Mouse (Mus musculus): ENCODE results near the gene Mrps7.

DNA sequence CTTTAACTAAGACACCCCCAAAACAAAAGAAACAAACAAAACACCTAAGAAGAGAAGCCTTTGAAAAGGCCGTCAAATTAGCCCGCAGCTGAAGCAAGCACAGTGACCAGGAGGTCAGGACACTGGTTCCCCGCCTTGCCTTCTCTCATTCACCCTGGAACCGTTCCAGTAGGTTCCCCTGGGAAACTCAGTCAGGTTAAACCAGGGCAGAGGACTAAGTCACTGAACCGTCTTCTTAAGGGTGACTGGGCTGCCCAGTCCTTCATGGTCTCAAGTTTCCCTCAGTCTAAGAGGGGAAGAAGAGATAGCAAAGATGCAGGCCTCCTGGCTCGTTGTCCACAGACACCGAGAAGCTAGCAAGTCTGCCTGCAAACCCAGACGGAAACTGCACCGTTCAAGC lies 22.2 kb downstream of the Mrps7 start:
- TF ChIP-seq POLR2A (IDR thresholded peaks at IDR 0.05; ENCODE audit: extremely low read depth, insufficient read depth, low read length) = no peak
- no peak for TF ChIP-seq CTCF (IDR thresholded peaks at IDR 0.05; ENCODE audit: extremely low read depth, insufficient read depth, low read length)

Data from cortical plate, adult 2 months (tissue).